Comparison of ENCODE assay signal across 26 mouse cellular contexts in the genomic region with DNA sequence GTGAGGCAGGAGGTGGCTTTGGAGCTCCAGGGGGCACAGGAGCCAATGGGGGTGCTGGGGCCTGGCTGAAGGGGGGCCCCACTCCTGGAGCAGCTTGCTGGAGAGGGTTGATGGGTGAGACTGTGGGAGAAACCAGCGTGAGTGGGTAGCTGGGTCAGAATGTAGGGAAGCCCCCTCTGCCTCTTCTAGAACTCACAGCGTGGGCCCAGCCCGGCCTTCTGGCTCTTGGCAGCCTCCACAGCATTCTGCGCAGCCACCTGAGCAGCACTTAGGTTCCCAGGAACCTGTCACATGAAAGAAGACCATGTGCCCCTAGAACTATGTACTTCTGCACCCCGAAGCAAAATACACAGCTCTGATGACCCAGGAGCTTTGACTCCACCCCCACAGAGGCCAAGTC.
"Had no signal": no experiment of that assay in that cellular context is flagged by ENCODE, and none has a peak within 500 bp of the region (broad histone marks: within the 10 kb centered on the region; RNA-seq: fewer than 3 reads in every experiment).

No protein-coding gene starts in this region.

- H3K4me1 ChIP-seq: intestine, embryonic 15.5 days; limb, embryonic 13.5 days had no signal

- DNase-seq: gastrocnemius, postnatal 14 days; gastrocnemius, postnatal 36 days; heart, adult 11 months; heart, adult 2 months; heart, postnatal 14 days; heart, postnatal 36 days; kidney, adult 11 months; kidney, adult 2 months; kidney, adult 9 months; kidney, postnatal 14 days; kidney, postnatal 36 days; layer of hippocampus, postnatal 36 days; left cerebral cortex, postnatal 4 days had no signal

- ATAC-seq: intestine, embryonic 15.5 days; liver, embryonic 12.5 days had no signal

- H3K27ac ChIP-seq: heart, adult 2 months; heart, embryonic 13.5 days; heart, embryonic 15.5 days; hindbrain, embryonic 13.5 days; hindbrain, embryonic 15.5 days; hindbrain, postnatal 0 days; intestine, embryonic 15.5 days; kidney, embryonic 15.5 days; kidney, postnatal 0 days; limb, embryonic 13.5 days; limb, embryonic 15.5 days; liver, embryonic 12.5 days; liver, embryonic 14.5 days had no signal

- H3K27me3 ChIP-seq: heart, embryonic 13.5 days; heart, embryonic 15.5 days; hindbrain, embryonic 13.5 days; hindbrain, embryonic 15.5 days; intestine, embryonic 15.5 days; kidney, embryonic 15.5 days; limb, embryonic 13.5 days; limb, embryonic 15.5 days; liver, embryonic 12.5 days had no signal

- H3K4me2 ChIP-seq: heart, embryonic 11.5 days; heart, embryonic 13.5 days; heart, embryonic 15.5 days; hindbrain, embryonic 13.5 days; hindbrain, embryonic 15.5 days; intestine, embryonic 15.5 days; kidney, embryonic 15.5 days; limb, embryonic 13.5 days; limb, embryonic 15.5 days; liver, embryonic 12.5 days had no signal

- H3K9me3 ChIP-seq: heart, embryonic 13.5 days; heart, embryonic 15.5 days; hindbrain, embryonic 13.5 days; hindbrain, embryonic 15.5 days; intestine, embryonic 15.5 days; kidney, embryonic 15.5 days; limb, embryonic 13.5 days; limb, embryonic 15.5 days; liver, embryonic 12.5 days had no signal

- H3K4me3 ChIP-seq: heart, adult 2 months; heart, embryonic 13.5 days; heart, embryonic 15.5 days; hindbrain, embryonic 13.5 days; hindbrain, embryonic 15.5 days; intestine, embryonic 15.5 days; kidney, embryonic 15.5 days; limb, embryonic 13.5 days; limb, embryonic 15.5 days; liver, embryonic 12.5 days had no signal

- H3K9ac ChIP-seq: heart, embryonic 13.5 days; heart, embryonic 15.5 days; hindbrain, embryonic 15.5 days; intestine, embryonic 15.5 days; kidney, embryonic 15.5 days; limb, embryonic 13.5 days; limb, embryonic 15.5 days; liver, embryonic 12.5 days; liver, embryonic 14.5 days had no signal
